Mouse (Mus musculus) layer of hippocampus, adult 8-10 months (tissue): Measurements from ENCODE around the gene Ube2k. TPM values are rescaled to one million over a fixed set of nuclear protein-coding genes. Genes with fewer than 3 reads are reported as not detected.

Experiments used
- DNase-seq, 2 experiments: peaks; one replicate each; pipeline ENCODE4 v3.0.0; 2022; ENCODE audit warnings: low spot score in 2 of 2
- total RNA-seq, 4 experiments: library from RNA; stranded (reverse); gene quantifications; 2 replicates each; pipeline ENCODE4 v1.2.4; 2022

Gene Ube2k
- total RNA-seq, 4 experiments from 2014 or later = 119 to 124 (median 119) TPM

DNA sequence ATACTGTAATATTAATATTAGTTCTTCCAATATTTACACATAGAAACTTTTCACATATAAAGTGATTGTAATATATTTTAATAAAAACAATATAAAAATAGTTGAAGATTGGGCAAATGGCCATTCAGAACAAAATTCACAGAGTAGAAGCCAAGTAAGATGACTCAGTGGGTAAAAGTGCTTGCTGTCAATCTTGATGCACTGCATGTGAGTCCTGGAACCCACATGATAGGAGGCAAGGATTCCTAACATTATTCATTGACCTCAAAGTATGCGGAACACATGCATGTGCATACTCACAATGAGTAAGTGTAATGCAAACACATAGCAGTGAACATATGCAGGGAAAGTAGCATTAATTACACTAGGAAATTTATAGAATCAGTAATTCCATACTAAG is 101.9 kb downstream of the Ube2k start:
- no peak for DNase-seq

Other genes with a start within 250 kb of the Ube2k start
- gene Rfc1, start 201.6 kb upstream of the Ube2k start, total RNA-seq = 10 to 100 TPM; 24.6 to 36.2 (median 29.8) TPM
- under 1 TPM; 0.43 to 0.76 (median 0.59) TPM for gene Klb, start 188.9 kb upstream of the Ube2k start, total RNA-seq
- 100 to 1,000 TPM; 695 to 839 (median 753) TPM for gene Rpl9, start 145.8 kb upstream of the Ube2k start, total RNA-seq
- gene Lias, start 145.7 kb upstream of the Ube2k start, total RNA-seq = 10 to 100 TPM; 29.3 to 36.6 (median 33.2) TPM
- 10 to 100 TPM; 33.8 to 41.4 (median 35.8) TPM for gene Ugdh, start 101.3 kb upstream of the Ube2k start, total RNA-seq
- gene Gm43552, start 44.4 kb upstream of the Ube2k start, total RNA-seq = 1 to 10 TPM in 1 of 4 experiments, not detected in 3; 10.0 TPM
- 100 to 1,000 TPM; 147 to 159 (median 153) TPM for gene Smim14, start within 50 bp of the Ube2k start, total RNA-seq
- 100 to 1,000 TPM in 1 of 4 experiments, 10 to 100 TPM in 3; 77.7 to 101 (median 85.5) TPM for gene Pds5a, start 161.0 kb downstream of the Ube2k start, total RNA-seq
- gene N4bp2, start 226.3 kb downstream of the Ube2k start, total RNA-seq = 10 to 100 TPM in 2 of 4 experiments, 1 to 10 TPM in 2; 9.2 to 12.1 (median 10.0) TPM